Mouse (Mus musculus): ENCODE measurements around the gene Vmn1r93.
"Not testable (repeated sequence)": the region's sequence is repeated elsewhere in the genome, so short reads cannot be mapped to it uniquely, and the experiment has no call there.

Gene Vmn1r93

GRCm38 (mm10) chr7:20138988-20139387, at the start of gene Vmn1r93:
Gene Vmn1r93, minus strand, starts transcription at chr7:20139088.
- DNase-seq = not testable (repeated sequence)

GRCm38 (mm10) chr7:20168277-20168676, 29.4 kb upstream of the Vmn1r93 start, which contains the start of gene Vmn1r94:
Gene Vmn1r94, minus strand, starts transcription at chr7:20168377.
- DNase-seq = not testable (repeated sequence)

DNA sequence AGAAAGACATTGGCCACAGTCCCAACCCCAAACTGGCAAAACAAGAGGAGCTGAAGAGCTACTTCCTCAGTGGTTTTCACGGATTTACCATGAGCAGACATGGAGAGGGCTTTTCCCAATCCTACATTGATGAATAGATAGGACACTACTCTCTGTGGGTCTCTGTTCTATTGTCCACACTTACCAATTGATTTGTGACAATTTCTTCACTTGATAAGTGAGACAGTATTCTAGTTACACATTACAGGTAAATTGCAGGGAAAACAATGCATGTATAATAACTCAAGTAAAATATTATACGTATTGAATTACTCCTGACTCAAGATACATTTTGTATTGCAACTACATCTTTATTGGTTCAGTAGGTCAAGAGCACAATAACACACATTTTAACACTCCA, 16.4 kb downstream of the Vmn1r93 start, which contains the start of gene Gm16442:
TSS of gene Gm16442 (minus strand) at position 101 of the 400 bp plus-strand sequence.
- not testable (repeated sequence) for DNase-seq

GRCm38 (mm10) chr7:20099380-20099779, 39.5 kb downstream of the Vmn1r93 start, which contains the start of gene Vmn1r91:
Gene Vmn1r91, plus strand, starts transcription at chr7:20099680.
- not testable (repeated sequence) for DNase-seq
